Mouse (Mus musculus): ENCODE measurements around the gene Csf2rb. TPM values are rescaled to one million over a fixed set of nuclear protein-coding genes. Genes with fewer than 3 reads are reported as not detected.

Gene Csf2rb
- polyA plus RNA-seq (2014; fragmentation: Illumina TruSeq; extraction: RNeasy Lipid Tissue Mini Kit (QIAGEN cat#74804); ENCODE audit: insufficient read depth, low read depth, low replicate concordance) = 9.1 TPM

DNA sequence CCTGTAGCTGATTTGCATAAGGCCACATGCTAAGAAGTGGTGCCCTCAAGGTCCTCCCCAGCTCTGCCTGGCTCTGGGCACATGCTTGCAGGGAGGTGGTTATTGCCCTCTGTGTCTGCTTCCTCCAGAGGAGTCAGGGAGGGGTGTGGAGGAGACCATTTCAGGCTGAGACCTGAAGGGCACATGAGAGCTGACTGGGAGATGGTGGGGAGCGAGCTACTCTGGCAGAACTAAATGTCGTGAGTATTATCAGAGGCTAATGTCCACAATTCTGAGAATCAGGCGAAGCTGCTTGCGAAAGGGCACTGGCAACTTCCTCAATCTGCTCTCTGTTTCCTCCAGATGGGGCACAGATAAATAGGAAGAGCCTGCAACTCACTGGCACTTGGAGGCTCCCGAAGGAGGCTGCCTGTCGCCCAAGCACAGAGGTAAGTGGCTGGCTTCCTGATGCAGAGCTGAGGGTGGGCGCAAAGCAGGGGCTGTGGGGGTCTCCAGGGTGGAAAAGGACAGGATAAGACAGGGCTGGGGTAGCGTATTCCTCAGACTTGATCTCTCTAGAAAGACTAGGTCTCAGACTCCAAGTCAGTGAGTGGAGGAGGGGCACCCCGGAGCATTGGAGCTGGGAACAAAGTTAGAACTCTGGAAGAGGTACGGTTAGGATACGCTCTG is at the start of gene Csf2rb:
Csf2rb (plus strand) TSS at position 82 of the 669 bp plus-strand sequence.

GRCm38 (mm10) chr15:78305341-78305933 is 20.1 kb upstream of the Csf2rb start, which contains the start of gene Csf2rb2:
Gene Csf2rb2, minus strand, starts transcription at chr15:78305721.

GRCm38 (mm10) chr15:78395478-78395962 is 70.0 kb downstream of the Csf2rb start, which contains the start of gene Tex33:
Gene Tex33, minus strand, starts transcription at chr15:78395912.

Other genes starting within 250 kb of the Csf2rb start
- gene Cacng2, start 205.7 kb upstream of the Csf2rb start, polyA plus RNA-seq (2014; fragmentation: Illumina TruSeq; extraction: RNeasy Lipid Tissue Mini Kit (QIAGEN cat#74804); ENCODE audit: insufficient read depth, low read depth, low replicate concordance) = not detected
- 30.8 TPM for gene Ift27, start 151.6 kb upstream of the Csf2rb start, polyA plus RNA-seq (2014; fragmentation: Illumina TruSeq; extraction: RNeasy Lipid Tissue Mini Kit (QIAGEN cat#74804); ENCODE audit: insufficient read depth, low read depth, low replicate concordance)
- not detected for gene Pvalb, start 119.4 kb upstream of the Csf2rb start, polyA plus RNA-seq (2014; fragmentation: Illumina TruSeq; extraction: RNeasy Lipid Tissue Mini Kit (QIAGEN cat#74804); ENCODE audit: insufficient read depth, low read depth, low replicate concordance)
- gene Ncf4, start 81.0 kb upstream of the Csf2rb start, polyA plus RNA-seq (2014; fragmentation: Illumina TruSeq; extraction: RNeasy Lipid Tissue Mini Kit (QIAGEN cat#74804); ENCODE audit: insufficient read depth, low read depth, low replicate concordance) = 16.8 TPM
- 3.3 TPM for gene Csf2rb2, start 20.0 kb upstream of the Csf2rb start, polyA plus RNA-seq (2014; fragmentation: Illumina TruSeq; extraction: RNeasy Lipid Tissue Mini Kit (QIAGEN cat#74804); ENCODE audit: insufficient read depth, low read depth, low replicate concordance)
- gene Tex33, start 70.2 kb downstream of the Csf2rb start, polyA plus RNA-seq (2014; fragmentation: Illumina TruSeq; extraction: RNeasy Lipid Tissue Mini Kit (QIAGEN cat#74804); ENCODE audit: insufficient read depth, low read depth, low replicate concordance) = not detected
- 119 TPM for gene Tst, start 80.2 kb downstream of the Csf2rb start, polyA plus RNA-seq (2014; fragmentation: Illumina TruSeq; extraction: RNeasy Lipid Tissue Mini Kit (QIAGEN cat#74804); ENCODE audit: insufficient read depth, low read depth, low replicate concordance)
- 47.8 TPM for gene Mpst, start 80.7 kb downstream of the Csf2rb start, polyA plus RNA-seq (2014; fragmentation: Illumina TruSeq; extraction: RNeasy Lipid Tissue Mini Kit (QIAGEN cat#74804); ENCODE audit: insufficient read depth, low read depth, low replicate concordance)
- 21.8 TPM for gene Kctd17, start 102.8 kb downstream of the Csf2rb start, polyA plus RNA-seq (2014; fragmentation: Illumina TruSeq; extraction: RNeasy Lipid Tissue Mini Kit (QIAGEN cat#74804); ENCODE audit: insufficient read depth, low read depth, low replicate concordance)
- 0.14 TPM for gene Tmprss6, start 142.9 kb downstream of the Csf2rb start, polyA plus RNA-seq (2014; fragmentation: Illumina TruSeq; extraction: RNeasy Lipid Tissue Mini Kit (QIAGEN cat#74804); ENCODE audit: insufficient read depth, low read depth, low replicate concordance)
- 6.5 TPM for gene Il2rb, start 169.5 kb downstream of the Csf2rb start, polyA plus RNA-seq (2014; fragmentation: Illumina TruSeq; extraction: RNeasy Lipid Tissue Mini Kit (QIAGEN cat#74804); ENCODE audit: insufficient read depth, low read depth, low replicate concordance)
- 6.8 TPM for gene C1qtnf6, start 205.7 kb downstream of the Csf2rb start, polyA plus RNA-seq (2014; fragmentation: Illumina TruSeq; extraction: RNeasy Lipid Tissue Mini Kit (QIAGEN cat#74804); ENCODE audit: insufficient read depth, low read depth, low replicate concordance)
- gene Sstr3, start 218.9 kb downstream of the Csf2rb start, polyA plus RNA-seq (2014; fragmentation: Illumina TruSeq; extraction: RNeasy Lipid Tissue Mini Kit (QIAGEN cat#74804); ENCODE audit: insufficient read depth, low read depth, low replicate concordance) = not detected
- gene Rac2, start 247.0 kb downstream of the Csf2rb start, polyA plus RNA-seq (2014; fragmentation: Illumina TruSeq; extraction: RNeasy Lipid Tissue Mini Kit (QIAGEN cat#74804); ENCODE audit: insufficient read depth, low read depth, low replicate concordance) = 38.9 TPM